Mouse (Mus musculus): ENCODE measurements around the gene Neurod2.

Gene Neurod2

DNA sequence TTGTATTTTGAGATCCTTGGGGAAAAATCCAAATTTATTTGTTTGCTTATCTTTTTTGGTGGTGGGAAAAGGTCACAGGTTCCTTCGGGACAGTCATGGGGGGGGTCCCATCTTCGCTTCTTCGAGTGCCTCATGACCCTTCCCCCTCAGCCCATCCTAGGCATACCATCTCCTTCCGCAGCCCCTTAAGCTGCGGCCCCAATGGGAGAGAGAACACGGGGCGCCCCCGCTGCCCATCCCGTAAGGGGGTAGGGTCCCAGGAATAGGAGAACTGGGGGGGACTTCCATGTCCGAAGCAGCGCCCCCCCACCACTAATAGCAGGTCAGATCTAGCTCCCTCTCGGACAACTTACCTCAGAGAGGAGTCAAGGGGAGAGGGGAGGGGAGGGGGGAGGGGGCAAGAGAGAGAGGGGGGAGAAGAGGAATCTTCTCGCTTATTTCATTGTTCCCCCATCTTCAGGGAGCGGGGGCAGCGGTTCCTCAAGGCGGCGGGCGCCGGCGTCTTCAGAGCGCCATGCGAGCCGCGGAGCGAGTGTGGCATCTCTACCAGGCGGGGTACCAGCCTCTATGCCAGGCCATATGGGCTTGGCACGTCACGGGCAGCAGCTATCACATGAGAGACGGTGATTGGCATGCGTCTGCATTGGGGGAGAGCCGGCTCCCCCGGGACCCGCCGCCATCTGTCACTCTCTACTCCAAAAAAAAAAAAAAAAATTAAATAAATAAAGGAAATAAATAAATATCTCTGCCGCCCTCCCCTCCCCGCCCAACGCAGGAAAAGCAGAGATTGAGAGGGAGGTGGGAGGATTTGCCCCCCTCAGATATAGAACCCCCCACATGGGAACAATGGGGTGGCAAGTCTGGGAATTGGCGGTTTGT lies at the start of gene Neurod2:
Gene Neurod2 (minus strand): TSS at position 568 of the 879 bp plus-strand sequence.
- no peak for DNase-seq

DNA sequence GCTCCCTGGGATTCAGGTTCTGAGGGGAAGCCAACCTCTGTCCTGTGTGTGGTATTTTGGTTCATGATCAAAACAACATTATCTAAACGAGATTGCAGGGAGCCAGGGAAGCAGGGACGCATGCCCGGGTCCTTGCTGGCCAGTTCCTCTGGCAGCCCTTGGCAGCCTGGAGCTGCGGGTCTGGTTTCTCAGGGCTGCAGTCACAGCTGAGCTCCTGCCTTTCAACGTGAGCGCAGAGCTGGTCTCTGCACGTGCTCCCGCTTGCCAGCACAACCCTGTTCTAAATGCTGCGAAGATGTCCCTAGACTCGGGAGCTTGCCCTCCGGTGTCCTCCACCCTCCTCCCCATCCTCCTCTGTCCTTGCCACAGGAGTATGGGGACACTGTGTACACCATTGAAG lies 48.3 kb upstream of the Neurod2 start:
- peak; percentile 99 for DNase-seq

DNA sequence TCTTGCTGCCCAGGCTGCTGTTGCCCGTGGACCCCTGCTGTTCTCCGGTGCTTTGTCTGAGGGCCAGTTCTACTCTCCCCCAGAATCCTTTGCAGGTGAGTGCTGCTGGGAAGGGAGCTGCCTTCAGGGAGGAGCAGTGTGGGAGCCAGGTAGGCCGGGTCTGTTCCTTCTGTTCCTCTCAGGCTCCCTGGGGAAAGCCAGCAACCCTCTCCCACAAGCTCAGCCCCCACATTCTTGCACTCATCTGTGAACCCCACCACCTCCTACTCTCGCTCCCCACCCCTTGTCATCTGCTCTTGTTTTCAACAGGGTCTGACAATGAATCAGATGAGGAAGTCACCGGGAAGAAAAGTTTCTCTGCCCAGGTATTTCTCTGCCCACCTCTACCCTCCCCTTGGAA lies 47.3 kb upstream of the Neurod2 start:
- DNase-seq, result no peak

DNA sequence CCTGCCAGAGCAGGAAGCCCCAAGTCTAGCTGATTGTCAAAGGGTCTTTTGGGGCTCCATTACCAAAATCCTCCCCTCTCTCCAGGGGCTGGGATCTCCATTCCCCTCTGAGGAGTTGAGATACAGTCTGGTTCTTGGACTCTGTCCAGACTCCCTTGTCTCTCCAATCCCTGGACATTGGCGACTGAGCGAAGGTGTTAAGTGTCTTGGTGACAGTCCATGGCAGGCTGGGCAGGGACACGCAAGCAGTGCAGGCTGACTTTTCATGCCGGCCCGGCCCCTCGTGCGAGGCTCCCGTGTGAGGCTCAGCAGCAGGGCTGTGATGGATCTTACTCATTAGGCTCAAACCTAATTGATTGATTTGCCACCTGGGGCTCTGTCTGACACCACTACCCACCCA lies 44.8 kb upstream of the Neurod2 start:
- peak; percentile 97 for DNase-seq

DNA sequence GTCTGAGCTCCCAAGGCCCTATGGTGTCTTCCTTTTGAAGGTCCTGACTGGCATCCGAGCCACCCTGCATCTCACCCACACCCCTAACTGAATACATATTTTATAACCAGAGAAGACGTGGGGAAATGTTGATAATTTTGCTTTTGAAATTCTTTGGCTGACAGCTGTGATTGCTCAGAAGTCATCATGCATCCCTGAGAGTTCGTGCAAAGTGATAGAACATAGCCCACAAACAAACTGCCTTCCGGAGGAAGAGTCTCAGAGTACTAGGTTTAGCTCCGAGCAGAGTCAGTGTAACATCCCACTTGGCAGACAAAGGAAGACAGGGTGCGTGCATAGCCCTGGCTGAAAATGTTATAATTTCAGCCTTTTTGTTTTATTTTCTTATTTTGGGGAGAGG lies 43.8 kb upstream of the Neurod2 start:
- no peak for DNase-seq

DNA sequence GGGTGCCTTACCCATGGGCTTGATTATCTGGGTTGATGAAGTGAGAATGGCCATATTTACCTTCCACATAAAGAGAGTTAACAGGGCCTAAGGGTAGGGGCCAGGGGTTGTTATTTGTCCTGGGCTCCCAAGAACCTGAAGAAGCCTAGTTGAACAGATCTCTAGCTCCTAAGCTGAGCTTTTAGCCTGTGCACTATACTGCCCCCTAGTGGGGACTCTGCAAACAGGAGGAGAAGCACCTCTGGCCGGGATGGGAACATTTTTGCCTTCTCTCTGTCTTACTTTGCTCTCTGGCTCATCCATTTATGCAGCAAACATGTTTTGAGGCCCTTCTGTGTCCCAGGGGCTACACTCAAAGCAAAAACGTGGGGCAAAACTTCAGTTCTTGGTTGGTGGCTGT lies 43.0 kb upstream of the Neurod2 start:
- no peak for DNase-seq

DNA sequence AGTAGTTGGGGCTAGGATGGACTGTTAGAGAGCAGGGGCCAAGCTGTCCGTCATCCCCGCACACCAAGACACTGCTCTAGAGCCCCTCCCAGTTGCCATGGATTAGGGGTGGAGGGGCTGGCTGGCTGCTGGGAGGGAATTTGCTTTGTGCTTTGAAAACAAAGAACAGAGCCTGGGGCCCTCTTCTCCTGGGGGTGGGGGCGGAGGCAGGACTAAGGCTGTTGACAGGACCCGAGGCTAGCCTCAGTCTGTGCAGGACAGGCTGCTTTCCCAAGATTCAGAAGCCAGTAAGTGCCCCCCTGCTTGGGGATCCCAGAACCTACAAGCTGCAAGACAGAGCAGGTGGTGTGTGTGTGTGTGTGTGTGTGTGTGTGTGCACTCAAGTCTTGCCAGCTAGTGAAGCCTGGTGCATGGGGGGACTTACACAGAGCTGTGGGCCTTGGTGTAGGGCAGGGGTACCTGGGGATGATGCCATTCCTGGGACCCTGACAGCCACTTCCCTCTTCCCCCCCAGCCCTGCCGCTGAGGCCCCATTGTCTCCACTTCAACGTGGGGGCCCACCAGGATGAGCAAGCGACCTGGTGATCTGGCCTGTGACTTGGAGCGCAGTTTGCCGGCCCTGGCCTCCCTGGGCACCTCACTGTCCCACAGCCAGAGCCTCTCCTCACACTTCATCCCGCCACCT lies 42.2 kb upstream of the Neurod2 start:
- DNase-seq, result no peak

DNA sequence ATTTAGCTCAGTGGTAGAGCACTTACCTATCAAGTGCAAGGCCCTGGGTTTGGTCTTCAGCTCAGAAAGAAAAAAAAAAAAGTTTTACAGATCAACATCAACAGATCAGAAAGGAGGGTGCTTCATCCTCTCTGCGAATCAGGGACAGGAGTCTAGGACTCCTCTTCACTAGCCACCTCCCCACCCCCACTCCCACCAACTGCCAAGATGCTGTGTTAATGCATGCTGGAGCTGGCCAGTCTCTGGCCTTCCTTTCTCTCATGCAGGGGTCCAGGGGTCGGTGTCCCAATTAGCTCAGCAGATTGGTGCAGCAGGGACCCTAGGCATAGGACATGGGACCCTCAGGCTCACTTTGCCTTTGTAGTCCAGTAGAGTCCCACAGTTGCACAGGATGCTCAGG lies 41.1 kb upstream of the Neurod2 start:
- DNase-seq, result no peak

DNA sequence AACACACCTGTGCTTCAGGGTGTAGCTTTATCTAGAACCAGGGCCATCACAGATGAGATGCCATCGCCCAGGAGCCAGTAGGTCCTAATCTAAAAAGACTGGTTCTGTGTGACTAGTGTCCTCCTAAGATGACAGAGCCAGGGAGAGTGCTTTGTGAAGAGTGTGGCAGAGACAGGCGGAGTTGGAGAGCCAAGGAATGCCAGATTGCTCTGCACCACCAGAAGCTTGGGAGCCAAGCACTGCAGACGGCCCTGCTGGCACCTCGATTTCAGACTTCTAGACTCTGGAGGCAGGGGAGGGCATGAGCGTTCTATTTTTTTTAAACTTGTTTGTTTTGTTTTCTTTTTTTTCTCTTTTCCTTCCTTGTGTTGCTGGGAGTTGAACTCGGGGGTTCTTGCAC lies 39.9 kb upstream of the Neurod2 start:
- DNase-seq, result no peak

DNA sequence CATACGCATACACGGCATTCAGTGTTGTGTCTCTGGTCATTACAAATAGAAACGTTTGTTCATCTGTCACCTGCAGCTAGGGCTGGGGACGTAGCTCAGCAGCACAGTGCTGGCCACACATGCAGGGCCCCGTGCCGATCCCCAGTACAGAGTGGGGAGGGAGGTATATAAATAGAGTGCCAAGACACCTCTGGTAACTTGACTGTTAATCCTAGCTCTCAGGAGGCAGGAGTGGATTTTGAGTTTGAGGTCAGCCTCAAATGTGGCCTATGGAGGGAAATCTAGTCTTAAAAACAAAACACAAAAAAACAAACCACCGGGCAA lies 38.4 kb upstream of the Neurod2 start:
- DNase-seq, result peak; percentile 94

DNA sequence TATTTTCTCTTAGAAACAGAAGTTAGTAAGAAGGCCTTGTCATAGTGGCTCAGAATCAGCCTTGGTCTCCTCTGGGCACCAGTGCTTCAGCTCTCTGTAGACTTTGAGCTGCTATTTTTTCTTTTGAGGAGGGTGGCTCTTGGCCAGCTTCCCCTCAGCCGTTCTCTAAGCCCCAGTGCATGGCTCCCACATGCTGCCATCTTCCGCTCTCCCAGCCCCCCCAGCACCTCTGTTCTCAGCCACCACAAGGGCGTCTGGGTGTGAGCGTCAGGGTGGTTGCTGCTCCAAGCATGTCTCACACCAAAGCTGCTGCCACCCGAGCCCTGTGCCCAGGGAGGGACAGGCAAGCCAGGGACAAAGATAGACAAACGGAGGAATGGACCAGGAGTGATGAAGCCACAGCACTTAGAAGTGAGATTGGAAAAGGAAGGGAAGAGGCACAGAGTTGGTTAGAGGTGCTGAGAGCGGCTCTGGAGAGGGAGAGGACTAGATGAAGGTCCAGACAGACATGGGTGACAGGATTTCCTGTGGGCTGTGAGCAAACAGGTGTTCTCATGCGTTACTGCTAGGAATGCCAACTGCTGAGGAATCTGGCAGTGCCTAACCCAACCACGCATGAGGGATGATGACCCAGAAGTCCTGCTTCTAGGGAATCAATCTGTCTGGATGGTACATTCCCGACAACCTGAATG lies 37.9 kb upstream of the Neurod2 start:
- DNase-seq, result peak; percentile 93

DNA sequence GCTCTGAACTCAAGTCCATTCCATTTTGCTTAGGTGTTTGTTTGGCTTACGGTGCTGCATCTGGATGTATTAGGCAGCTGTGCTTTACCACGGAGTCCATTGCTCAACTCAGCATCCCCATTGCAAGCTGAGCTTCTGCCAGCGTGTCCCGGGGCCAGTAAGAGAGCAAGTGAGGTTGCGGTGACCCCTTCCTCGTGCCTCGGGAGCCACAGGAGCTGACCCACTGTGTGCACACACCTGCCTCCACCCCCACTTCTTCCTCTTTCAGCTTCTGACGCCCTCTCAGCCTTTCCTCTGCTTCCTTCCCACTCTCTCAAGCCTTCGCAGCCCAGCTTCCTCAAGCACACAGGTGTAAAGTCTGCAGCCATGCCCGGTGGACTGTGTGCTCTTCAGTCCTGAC lies 36.8 kb upstream of the Neurod2 start:
- DNase-seq, result no peak

DNA sequence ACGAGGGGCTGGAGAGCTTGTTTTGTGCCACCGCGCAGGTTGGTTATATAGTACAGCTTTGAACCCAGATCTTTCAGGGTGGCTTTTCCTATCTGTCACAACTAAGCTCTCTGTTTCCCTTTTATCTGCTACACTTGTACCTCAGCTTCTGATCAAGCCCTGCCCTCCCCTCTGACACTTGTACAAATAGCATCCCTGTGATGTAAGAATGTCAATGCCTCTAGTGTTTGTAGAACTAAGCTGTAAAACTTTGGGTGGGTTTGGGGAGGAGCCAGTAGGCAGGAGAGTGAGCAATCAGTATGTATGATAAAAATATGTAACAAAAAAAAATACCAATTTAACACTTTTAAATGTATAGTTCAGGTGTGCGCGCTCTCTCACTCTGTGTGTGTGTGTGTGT lies 35.0 kb upstream of the Neurod2 start:
- no peak for DNase-seq

DNA sequence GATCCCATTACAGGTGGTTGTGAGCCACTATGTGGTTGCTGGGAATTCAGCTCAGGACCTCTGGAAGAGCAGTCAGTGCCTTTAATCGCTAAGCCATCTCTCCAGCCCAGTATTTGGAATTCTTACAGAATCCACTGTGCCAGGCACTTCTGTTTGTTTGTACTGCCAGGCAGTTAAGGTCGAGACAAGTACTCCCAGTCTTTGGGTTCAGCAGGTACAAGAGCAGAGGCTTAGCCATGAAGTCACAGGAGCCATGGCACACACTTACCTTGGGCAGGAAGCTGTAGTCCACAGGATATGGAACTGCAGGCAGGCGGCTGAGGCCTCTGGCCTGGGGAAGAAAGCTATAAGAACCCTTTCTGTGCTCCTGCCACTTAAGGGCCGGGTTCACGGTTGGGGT lies 34.4 kb upstream of the Neurod2 start:
- DNase-seq, result no peak

DNA sequence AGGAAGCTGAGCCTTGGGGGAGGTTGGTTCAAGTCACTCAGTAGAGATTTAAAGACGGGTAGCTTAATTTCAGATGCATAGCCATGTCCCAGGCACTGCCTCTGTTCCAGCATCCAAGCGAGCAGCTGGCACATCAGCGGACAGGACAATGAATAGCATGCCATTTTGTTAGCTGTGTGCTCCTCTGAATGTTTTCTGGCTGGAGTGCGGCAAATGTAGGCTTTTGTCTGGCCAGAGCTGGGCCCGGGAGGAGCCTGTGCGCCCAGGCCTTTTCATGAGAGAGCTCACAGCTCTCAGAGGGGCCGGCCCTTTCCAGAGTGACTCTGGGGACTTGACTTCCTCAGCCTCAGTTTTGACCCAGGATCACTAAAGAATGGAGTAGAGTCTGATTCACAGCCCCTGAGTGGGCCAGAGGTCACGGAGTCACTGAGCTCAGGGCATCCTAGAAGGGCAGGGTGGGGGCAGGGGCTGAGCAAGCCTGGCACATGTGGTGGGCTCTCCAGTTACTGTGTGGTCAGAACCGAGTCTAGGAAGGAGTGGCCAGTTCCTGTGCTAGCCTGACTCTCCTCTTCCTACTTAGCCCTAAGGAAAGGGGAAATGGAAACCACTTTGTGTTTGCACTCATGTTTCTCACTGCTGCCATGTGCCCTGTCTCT lies 31.5 kb upstream of the Neurod2 start:
- DNase-seq, result peak; percentile 95

DNA sequence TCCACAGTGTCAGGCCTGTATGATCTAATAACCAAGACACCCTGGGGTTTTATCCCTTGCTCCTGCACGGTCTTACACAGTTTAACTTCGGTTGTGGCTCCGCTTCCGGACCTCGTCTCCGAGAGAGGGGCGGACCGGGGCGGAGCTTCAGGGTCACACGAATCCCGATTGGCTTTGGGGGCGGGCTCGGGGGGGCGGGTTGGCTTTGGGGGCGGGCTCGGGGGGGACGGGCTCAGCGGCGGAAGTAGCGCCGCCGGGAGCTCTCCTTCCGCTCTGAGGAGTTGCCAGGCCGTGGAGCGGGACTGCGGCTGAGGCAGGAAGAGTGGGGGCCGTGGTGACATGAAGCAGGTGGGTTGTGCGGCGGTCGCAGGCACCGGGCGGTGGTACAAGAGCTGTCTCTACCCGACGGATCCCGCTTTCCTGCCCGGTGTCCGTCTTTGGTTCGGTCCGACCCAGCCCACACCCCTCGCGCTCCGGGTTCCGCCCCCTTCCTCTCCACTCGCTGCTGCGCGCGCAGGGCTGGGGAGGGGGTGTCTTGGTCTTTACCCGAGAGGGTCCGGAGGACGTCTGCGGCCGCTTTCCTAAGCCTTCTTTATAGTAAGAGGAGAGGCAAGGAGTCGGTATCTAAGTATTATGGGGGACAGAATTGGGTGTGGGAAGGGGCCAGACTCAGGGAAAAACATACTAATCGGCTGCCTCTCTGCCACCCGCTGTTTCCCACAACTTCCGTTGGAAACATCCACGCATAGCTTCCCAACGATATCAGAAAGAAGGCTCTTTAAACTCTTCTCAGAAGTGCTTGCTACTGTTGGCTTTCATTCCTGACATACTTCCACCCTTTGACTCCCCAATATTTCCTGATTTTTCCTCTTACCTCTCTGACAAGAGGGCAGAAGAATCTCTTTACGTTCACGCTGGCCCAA lies 29.0 kb upstream of the Neurod2 start, which contains the start of gene Stard3:
Gene Stard3 (plus strand): TSS at position 208 of the 923 bp plus-strand sequence.
- DNase-seq, result peak; percentile 99

DNA sequence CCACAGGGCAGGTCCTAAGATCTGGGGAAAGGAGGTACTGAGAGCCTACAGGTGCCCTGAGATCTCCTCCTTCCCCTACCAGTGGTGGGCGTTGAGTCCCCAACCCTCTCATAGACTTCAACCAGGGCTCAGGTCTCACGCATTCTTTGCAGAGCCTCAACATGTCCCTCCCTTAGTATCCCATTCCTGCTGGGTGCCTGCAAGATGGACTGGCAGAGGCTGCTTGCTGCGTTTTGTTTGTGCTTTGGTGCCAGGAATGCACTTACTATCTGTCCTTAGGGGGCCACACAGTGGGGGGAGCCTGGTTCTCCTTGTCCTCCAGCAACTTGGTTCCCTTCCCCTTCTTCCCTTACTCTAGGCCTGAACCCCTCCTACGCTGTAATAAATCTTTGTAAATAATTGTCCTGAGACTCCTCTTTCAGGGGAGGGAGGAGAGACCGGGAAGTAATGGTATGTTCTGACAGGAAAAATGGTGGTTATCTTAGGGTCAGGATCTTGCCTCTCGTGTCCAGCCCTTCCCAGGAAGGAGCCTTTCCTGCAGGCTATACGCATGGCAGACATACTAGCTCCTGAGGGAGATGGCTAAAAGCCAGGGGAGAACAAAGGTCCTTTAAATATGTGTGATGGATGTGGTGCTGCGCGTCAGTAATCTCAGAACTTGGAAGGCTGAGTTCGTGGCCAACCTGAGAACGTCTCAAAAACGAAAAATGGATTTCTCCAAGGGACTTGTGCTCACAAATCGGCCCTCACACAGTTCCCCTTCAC lies 28.1 kb upstream of the Neurod2 start:
- DNase-seq, result peak; percentile 95

DNA sequence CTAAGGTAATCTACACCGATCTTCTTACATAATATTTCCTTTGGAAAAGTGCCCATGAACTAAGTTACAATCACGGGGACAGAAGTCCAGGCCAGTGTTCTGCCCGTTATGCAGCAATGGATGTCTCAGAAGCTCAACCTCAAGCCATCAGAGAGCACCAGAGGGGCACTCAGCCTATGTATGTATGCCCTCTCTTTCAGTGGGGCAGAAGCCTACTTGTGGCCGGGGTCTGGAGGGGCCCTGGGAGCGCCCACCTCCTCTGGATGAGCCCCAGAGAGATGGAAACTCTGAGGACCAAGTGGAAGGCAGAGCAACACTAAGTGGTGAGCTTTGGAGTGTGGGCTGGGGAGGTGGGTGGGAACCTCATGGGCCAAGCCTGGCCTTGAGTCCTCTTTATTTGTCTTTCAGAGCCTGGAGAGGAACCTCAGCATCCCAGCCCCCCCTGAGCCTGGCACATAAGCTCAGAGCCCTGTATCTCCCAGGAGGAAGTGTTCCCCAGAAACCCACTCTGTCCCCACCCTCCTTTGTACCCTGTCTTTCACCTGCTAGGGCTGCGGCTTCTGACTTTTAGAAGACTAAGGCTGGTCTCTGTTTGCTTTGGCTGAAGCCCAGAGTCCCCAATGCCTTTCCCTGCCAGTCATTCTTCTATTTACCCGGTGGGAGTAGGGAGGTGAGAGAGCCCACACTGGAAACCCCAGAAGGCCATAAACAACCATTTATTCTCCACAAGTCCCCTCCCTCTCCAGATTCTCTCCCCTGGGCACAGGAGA lies 27.4 kb upstream of the Neurod2 start:
- DNase-seq, result peak; percentile 91

DNA sequence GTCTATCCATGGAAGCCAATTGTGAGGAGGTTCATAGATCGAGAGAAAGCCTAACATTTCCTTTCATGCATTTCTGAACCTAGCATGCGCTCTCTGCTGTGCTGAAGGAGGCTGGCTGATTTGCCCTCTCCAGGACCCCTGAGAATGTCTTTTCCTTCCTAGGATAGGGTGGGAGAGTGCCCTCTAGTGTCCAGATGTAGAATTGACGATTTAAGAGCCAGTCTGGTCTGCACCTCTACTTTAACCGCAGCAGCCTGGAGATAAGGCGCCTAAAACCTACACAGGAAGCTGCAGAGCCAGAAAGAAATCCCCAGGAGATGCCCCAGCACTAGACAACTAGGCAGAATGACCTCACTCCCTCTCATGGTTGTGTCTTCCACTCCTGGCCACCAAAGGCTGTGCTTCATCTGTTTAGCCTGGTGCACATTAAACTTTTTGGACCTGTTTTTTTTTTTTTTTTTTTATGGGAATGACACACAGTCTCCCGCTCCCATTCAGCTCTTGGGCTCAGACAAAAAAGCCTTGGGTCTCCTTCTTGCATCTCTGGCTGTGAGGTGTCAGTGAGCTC lies 26.4 kb upstream of the Neurod2 start:
- peak; percentile 91 for DNase-seq

DNA sequence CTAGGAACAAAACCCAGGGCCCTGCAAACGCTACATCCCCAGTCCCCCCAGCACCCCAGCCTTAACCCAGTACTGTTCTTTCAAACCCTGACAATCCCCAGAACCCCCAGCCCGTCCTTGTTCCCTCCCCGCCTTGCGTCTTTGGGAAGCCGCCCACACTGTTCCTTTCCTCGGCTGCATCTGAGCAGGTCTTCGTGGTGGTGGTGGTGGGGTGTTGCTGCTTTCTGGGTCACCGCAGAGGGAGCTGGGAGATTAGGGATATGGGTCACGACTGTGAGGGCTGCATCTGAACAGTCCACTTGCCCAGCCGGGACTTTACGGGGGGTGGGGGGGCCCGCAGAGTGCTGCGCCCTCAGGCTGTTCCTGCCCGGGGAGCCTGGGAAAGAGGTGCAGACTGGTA lies 25.0 kb upstream of the Neurod2 start:
- no peak for DNase-seq

Data from heart, adult 11 months (tissue).